Mouse (Mus musculus): ENCODE data around the gene Tet3. TPM values are rescaled to one million over a fixed set of nuclear protein-coding genes. Genes with fewer than 3 reads are reported as not detected.
"Not testable (repeated sequence)": the region's sequence is repeated elsewhere in the genome, so short reads cannot be mapped to it uniquely, and the experiment has no call there.

Gene Tet3
- polyA plus RNA-seq, 1 experiment, result 2.0 TPM

DNA sequence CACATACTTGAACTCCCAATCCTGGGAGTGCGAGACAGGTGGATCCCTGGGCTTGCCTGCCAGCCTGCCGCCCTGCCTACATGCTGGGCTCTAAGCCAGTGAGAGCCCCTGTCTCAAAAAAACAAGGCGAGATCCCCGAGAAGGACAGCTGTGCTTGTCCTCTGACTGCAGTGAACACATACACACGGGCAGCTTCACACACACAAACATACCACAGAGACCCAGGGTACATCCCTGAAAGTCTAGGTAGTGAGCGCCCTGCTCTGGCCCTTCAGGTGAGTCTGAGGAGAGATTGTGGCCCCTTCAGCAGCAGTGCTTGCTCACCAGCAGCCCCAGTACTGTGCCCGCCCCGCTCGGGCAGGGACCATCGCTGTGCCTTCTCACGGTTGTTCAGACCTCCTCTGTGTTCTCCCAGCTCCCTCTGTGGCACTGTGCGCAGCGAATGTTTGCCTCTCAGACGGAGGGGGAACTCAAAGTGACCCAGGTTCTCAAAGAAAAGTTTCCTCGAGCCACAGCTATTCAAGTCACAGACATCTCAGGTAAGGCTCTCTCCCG, 108.0 kb downstream of the Tet3 start:
- Histone ChIP-seq H3K4me3 (ENCODE audit: control insufficient read depth, low read depth, low read length) (no peak overlapping the region; the same call in 1 of the 2 replicates), H3K27me3 (ENCODE audit: control insufficient read depth, insufficient read depth, low read length) (no peaks in the 10 kb centered on the region), H3K36me3 (ENCODE audit: control insufficient read depth, insufficient read depth, low read length) (no peaks in the 10 kb centered on the region), H3K27ac (ENCODE audit: control insufficient read depth, insufficient read depth, low read depth, low read length) (no peak overlapping the region), H3K4me1 (ENCODE audit: control insufficient read depth, insufficient read depth, low read length) (peaks cover 10% of the 10 kb centered on the region)
- TF ChIP-seq POLR2A (IDR thresholded peaks at IDR 0.05; ENCODE audit: control insufficient read depth, low read depth, low read length) (no peak), CTCF (IDR thresholded peaks at IDR 0.05; ENCODE audit: control insufficient read depth, insufficient read depth, insufficient replicate concordance, low read depth, low read length) (no peak)

DNA sequence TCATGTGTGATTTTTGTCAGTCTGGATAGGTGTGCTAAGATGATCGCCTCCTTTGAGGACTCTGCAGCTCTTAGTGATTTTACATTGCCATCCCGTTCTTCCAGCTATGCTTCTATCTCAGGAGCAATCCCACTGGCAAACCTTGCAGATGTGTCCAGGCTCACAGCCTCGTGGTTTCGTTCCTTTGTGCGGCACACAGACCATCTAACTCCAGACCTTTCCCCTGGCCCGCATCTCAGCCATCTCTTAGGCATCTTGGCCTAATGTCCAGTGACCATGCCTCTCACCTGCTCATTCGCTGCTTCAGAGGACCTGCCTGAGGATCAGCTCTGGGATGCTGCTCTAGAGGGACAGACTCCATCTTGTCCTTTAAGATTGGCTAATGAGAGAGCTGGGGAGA, 108.7 kb downstream of the Tet3 start:
- no peaks in the 10 kb centered on the region for H3K36me3 ChIP-seq (ENCODE audit: control insufficient read depth, insufficient read depth, low read length)
- H3K27me3 ChIP-seq (ENCODE audit: control insufficient read depth, insufficient read depth, low read length), result no peaks in the 10 kb centered on the region
- H3K27ac ChIP-seq (ENCODE audit: control insufficient read depth, insufficient read depth, low read depth, low read length), result no peak overlapping the region
- TF ChIP-seq POLR2A (IDR thresholded peaks at IDR 0.05; ENCODE audit: control insufficient read depth, low read depth, low read length), result no peak
- TF ChIP-seq CTCF (IDR thresholded peaks at IDR 0.05; ENCODE audit: control insufficient read depth, insufficient read depth, insufficient replicate concordance, low read depth, low read length), result no peak
- H3K4me3 ChIP-seq (ENCODE audit: control insufficient read depth, low read depth, low read length), result peak overlapping the region; percentile 90
- H3K4me1 ChIP-seq (ENCODE audit: control insufficient read depth, insufficient read depth, low read length), result peaks cover 10% of the 10 kb centered on the region

DNA sequence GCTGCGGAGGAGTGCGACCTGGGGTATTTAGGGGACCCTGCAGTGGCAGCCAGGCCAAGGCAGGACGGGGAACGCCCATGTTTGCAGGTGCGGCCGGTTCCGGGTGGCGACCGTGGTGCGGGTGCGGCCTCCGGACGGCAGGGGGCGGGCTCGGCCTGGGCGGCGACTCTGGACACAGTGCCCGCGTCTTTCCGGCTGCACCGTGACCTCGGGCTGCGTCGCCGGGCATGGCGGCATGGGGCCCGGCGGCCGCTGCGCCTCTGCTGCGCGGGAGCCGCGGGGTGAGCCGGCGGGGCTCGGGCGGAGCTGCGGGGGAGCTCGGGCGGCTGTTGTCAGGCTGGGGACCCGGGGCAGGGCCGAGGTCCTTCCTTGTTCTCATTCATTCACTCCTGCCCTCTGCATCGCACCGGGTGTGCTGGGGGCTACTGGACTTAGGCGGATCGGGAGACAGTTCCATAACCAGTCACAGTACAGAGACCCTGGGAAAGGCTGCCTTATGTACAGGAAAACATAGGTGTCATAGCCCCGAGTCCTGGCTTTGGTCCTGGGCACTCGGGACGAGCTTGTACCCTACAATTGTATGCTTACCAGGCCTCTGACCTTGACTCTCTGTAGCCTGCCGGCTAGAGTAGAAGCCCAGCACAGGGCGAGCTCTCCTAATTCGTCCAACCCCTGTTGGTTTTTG, 109.5 kb downstream of the Tet3 start:
- H3K4me3 ChIP-seq (ENCODE audit: control insufficient read depth, low read depth, low read length), result peak overlapping the region; percentile 90
- H3K36me3 ChIP-seq (ENCODE audit: control insufficient read depth, insufficient read depth, low read length), result no peaks in the 10 kb centered on the region
- H3K4me1 ChIP-seq (ENCODE audit: control insufficient read depth, insufficient read depth, low read length), result peaks cover 10% of the 10 kb centered on the region
- no peaks in the 10 kb centered on the region for H3K27me3 ChIP-seq (ENCODE audit: control insufficient read depth, insufficient read depth, low read length)
- peak; percentile 88 for TF ChIP-seq CTCF (IDR thresholded peaks at IDR 0.05; ENCODE audit: control insufficient read depth, insufficient read depth, insufficient replicate concordance, low read depth, low read length)
- peak; percentile 93 for TF ChIP-seq POLR2A (IDR thresholded peaks at IDR 0.05; ENCODE audit: control insufficient read depth, low read depth, low read length)
- H3K27ac ChIP-seq (ENCODE audit: control insufficient read depth, insufficient read depth, low read depth, low read length), result peak overlapping the region; percentile 19

DNA sequence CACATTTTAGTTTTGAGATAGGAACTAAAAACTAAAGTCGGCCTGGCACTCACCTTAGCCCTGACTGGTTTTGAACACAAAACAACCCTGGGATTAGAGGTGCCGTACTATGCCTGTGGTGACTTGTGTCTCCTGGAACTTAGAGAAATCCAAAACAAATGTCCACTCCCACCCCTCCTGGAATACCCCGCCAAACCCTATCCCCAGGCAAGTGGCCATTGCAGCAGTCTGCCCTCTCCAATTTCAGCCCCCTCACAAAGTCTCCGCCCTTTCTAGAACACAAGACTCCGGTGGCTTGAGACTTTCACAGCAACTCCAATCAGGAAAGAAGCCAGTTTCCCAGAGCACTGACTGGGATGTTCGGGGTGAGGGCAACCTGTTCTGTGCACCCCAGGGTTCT, 110.0 kb downstream of the Tet3 start, which contains the start of gene Bola3:
Bola3 (plus strand) TSS at position 275 of the 400 bp plus-strand sequence.
- Histone ChIP-seq H3K27ac (ENCODE audit: control insufficient read depth, insufficient read depth, low read depth, low read length) (peak within 1 kb of the TSS; percentile 19), H3K4me1 (ENCODE audit: control insufficient read depth, insufficient read depth, low read length) (peaks cover 10% of the 10 kb centered on the region), H3K4me3 (ENCODE audit: control insufficient read depth, low read depth, low read length) (peak within 1 kb of the TSS; percentile 90), H3K36me3 (ENCODE audit: control insufficient read depth, insufficient read depth, low read length) (no peaks in the 10 kb centered on the region), H3K27me3 (ENCODE audit: control insufficient read depth, insufficient read depth, low read length) (no peaks in the 10 kb centered on the region)
- no peak for TF ChIP-seq POLR2A (IDR thresholded peaks at IDR 0.05; ENCODE audit: control insufficient read depth, low read depth, low read length)
- TF ChIP-seq CTCF (IDR thresholded peaks at IDR 0.05; ENCODE audit: control insufficient read depth, insufficient read depth, insufficient replicate concordance, low read depth, low read length), result no peak

DNA sequence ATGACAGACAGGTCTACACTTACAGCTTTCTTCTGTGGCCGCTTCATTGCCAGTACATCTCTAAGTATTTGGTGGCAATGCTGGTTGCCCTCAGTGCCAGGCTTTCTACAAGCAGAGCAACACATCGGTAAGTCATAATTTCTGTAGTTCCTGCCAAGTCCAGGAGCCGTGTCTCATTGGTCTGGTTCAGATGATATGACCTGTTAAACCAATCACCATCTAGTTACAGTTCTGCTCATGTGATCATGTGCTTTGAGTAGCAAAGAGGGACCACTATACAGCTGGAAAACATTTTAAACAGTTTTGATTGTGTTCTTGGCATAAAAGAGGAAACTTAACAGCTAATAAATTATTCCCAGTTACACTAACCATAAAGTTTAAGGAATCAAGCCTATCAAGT, 111.0 kb downstream of the Tet3 start:
- Histone ChIP-seq H3K27ac (ENCODE audit: control insufficient read depth, insufficient read depth, low read depth, low read length) (no peak overlapping the region), H3K36me3 (ENCODE audit: control insufficient read depth, insufficient read depth, low read length) (no peaks in the 10 kb centered on the region), H3K4me3 (ENCODE audit: control insufficient read depth, low read depth, low read length) (no peak overlapping the region), H3K4me1 (ENCODE audit: control insufficient read depth, insufficient read depth, low read length) (peaks cover 10% of the 10 kb centered on the region), H3K27me3 (ENCODE audit: control insufficient read depth, insufficient read depth, low read length) (no peaks in the 10 kb centered on the region)
- TF ChIP-seq POLR2A (IDR thresholded peaks at IDR 0.05; ENCODE audit: control insufficient read depth, low read depth, low read length) (no peak), CTCF (IDR thresholded peaks at IDR 0.05; ENCODE audit: control insufficient read depth, insufficient read depth, insufficient replicate concordance, low read depth, low read length) (no peak)

DNA sequence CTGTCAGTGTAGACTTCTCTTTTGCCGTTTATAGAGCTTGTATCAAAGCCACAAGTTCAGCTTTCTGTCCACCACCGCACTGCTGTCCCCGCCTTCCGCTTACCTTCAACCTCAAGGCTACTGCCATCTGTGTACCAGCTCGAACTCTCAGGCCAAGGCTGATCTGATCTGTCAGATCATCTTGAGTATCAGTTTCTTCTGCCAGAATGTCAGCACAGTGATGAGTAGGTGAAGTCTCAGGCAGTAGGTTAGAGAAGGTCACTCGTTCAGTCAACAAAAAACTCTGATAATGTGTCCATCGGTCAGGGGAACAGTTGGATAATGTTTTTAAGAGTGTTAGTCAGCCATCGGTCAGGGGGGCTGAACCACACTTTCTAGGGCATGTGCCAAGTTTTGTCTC, 113.6 kb downstream of the Tet3 start:
- not testable (repeated sequence) for H3K4me1 ChIP-seq (ENCODE audit: control insufficient read depth, insufficient read depth, low read length); H3K4me3 ChIP-seq (ENCODE audit: control insufficient read depth, low read depth, low read length); H3K27me3 ChIP-seq (ENCODE audit: control insufficient read depth, insufficient read depth, low read length); H3K27ac ChIP-seq (ENCODE audit: control insufficient read depth, insufficient read depth, low read depth, low read length); H3K36me3 ChIP-seq (ENCODE audit: control insufficient read depth, insufficient read depth, low read length)

DNA sequence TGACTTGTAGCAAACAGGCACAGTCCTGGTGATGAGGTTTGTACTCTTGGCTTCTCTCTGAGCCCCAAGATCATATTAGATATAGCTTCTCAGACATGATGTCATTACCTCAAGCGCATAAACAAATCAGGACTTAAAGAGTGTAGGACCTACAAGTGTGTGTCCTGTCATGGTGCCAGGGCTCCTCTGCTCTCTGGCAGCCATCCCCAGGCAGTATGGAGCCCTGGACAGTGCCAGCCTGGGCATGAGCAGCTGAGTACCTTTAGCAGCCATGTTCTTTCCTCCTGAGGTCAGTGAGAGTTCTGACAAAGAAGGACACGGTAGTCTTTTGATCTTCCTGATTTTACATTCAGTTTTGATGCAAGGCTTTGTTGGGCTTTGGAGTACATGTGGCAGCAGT, 115.9 kb downstream of the Tet3 start:
- Histone ChIP-seq H3K27me3 (ENCODE audit: control insufficient read depth, insufficient read depth, low read length) (no peaks in the 10 kb centered on the region), H3K27ac (ENCODE audit: control insufficient read depth, insufficient read depth, low read depth, low read length) (no peak overlapping the region), H3K4me3 (ENCODE audit: control insufficient read depth, low read depth, low read length) (no peak overlapping the region), H3K4me1 (ENCODE audit: control insufficient read depth, insufficient read depth, low read length) (no peaks in the 10 kb centered on the region), H3K36me3 (ENCODE audit: control insufficient read depth, insufficient read depth, low read length) (no peaks in the 10 kb centered on the region; the same call in none of the 2 replicates)
- TF ChIP-seq POLR2A (IDR thresholded peaks at IDR 0.05; ENCODE audit: control insufficient read depth, low read depth, low read length), result no peak
- no peak for TF ChIP-seq CTCF (IDR thresholded peaks at IDR 0.05; ENCODE audit: control insufficient read depth, insufficient read depth, insufficient replicate concordance, low read depth, low read length)
